Mouse (Mus musculus) neural tube, embryonic 15.5 days (tissue): ENCODE results near the gene Zfp811. TPM values are rescaled to one million over a fixed set of nuclear protein-coding genes. Genes with fewer than 3 reads are reported as not detected.

Experiments
- ATAC-seq: fragments of 200-750 bp; cut with Nextera tagmentation; 2 replicates; pipeline ENCODE4 v1.8.0; 2017; ENCODE audit warnings: mild to moderate bottlenecking, moderate TSS enrichment, moderate library complexity; ENCODE audit not compliant: low FRiP score
- H3K27ac ChIP-seq: fragments of 300-500 bp; sonication (generic); replicated peaks from 2 replicates; pipeline ENCODE4 v1.5.1; 2015; ENCODE audit warnings: mild to moderate bottlenecking, inconsistent platforms
- H3K27me3 ChIP-seq: fragments of 300-500 bp; sonication (generic); replicated peaks from 2 replicates; pipeline ENCODE4 v1.6.1; 2015; ENCODE audit warnings: inconsistent platforms
- H3K36me3 ChIP-seq: fragments of 300-500 bp; sonication (generic); 2 replicates; pipeline ENCODE4 v1.6.1; 2015; ENCODE audit warnings: inconsistent platforms
- H3K4me1 ChIP-seq: fragments of 300-500 bp; sonication (generic); 2 replicates; pipeline ENCODE4 v1.6.1; 2015; ENCODE audit warnings: inconsistent platforms
- H3K4me2 ChIP-seq: fragments of 300-500 bp; sonication (generic); 2 replicates; pipeline ENCODE4 v1.6.1; 2015; ENCODE audit warnings: inconsistent platforms, mild to moderate bottlenecking, moderate library complexity
- H3K4me3 ChIP-seq: fragments of 300-500 bp; sonication (generic); replicated peaks from 2 replicates; pipeline ENCODE4 v1.5.1; 2015; ENCODE audit warnings: mild to moderate bottlenecking, inconsistent platforms
- H3K9ac ChIP-seq: fragments of 300-500 bp; sonication (generic); replicated peaks from 2 replicates; pipeline ENCODE4 v1.6.1; 2015; ENCODE audit warnings: mild to moderate bottlenecking, inconsistent platforms
- H3K9me3 ChIP-seq: fragments of 300-500 bp; sonication (generic); replicated peaks from 2 replicates; pipeline ENCODE4 v1.6.1; 2016; ENCODE audit warnings: inconsistent platforms
- WGBS: fragments of 180-500 bp; shearing (Covaris S2); methylation state at CpG from one replicate; pipeline ENCODE4 v1.1.7; 2015; ENCODE audit warnings: mixed read lengths; 5-methylcytosine and 5-hydroxymethylcytosine counted together
- polyA plus RNA-seq: library from polyadenylated mRNA; unstranded; fragments of >200 nt; fragmentation: Nextera tagmentation; extraction: Ambion mirVana; gene quantifications from 2 replicates; pipeline ENCODE4 v1.2.1, GENCODE M21; 2015

The Zfp811 gene
- polyA plus RNA-seq, 1 experiment from 2014 or later, result 49.6 TPM

GRCm38 (mm10) chr17:32808921-32809320 lies 810 bp downstream of the Zfp811 start:
- peak overlapping the region; percentile 80 for H3K9ac ChIP-seq

DNA sequence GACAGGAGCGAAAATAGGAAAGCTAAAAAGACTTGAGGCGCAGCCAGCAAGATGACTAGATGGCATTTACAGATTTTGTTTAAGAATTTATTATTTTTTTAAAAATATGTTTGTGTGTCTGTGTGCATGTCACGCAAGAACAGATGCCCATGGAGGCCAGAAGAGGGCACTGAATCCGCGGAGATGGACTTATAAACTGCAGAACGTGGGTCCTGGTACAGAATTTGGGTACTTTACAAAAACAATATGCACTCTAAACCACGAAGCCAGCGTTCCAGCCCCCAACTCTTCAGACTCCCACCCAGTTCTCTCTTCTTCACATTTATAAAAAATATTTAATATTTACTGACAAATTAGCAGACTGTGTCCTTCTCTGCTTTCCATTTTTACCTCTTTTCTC lies 20.5 kb downstream of the Zfp811 start:
- no peak overlapping the region for H3K4me3 ChIP-seq
- 81% methylated on average over 8 of the region's 8 CpGs for WGBS
- H3K9me3 ChIP-seq, result no peaks in the 10 kb centered on the region
- H3K4me1 ChIP-seq, result peaks cover 27% of the 10 kb centered on the region
- no peak overlapping the region for H3K9ac ChIP-seq
- H3K27me3 ChIP-seq, result no peaks in the 10 kb centered on the region
- no peak overlapping the region for H3K27ac ChIP-seq
- H3K4me2 ChIP-seq, result no peak overlapping the region; the same call in 1 of the 2 replicates
- no peak for ATAC-seq
- peaks cover 3% of the 10 kb centered on the region for H3K36me3 ChIP-seq

More at GRCm38 (mm10) chr17:32808921-32809320, 810 bp downstream of the Zfp811 start:
- Histone ChIP-seq H3K27ac (peak overlapping the region; percentile 95), H3K4me1 (peaks cover 27% of the 10 kb centered on the region), H3K9me3 (no peaks in the 10 kb centered on the region), H3K27me3 (no peaks in the 10 kb centered on the region), H3K36me3 (no peaks in the 10 kb centered on the region), H3K4me2 (peak overlapping the region; percentile 61), H3K4me3 (peak overlapping the region; percentile 66)
- ATAC-seq, result peak; percentile 28; the same call in 1 of the 2 replicates
- 8% methylated on average over 8 of the region's 8 CpGs for WGBS

GRCm38 (mm10) chr17:32788576-32788975 lies 21.2 kb downstream of the Zfp811 start:
- 13% methylated on average over 9 of the region's 9 CpGs for WGBS
- Histone ChIP-seq H3K4me2 (peak overlapping the region; percentile 62), H3K4me3 (peak overlapping the region; percentile 87), H3K4me1 (peaks cover 30% of the 10 kb centered on the region), H3K27me3 (no peaks in the 10 kb centered on the region), H3K9ac (peak overlapping the region; percentile 21; the same call in 1 of the 2 replicates), H3K36me3 (peaks cover 10% of the 10 kb centered on the region), H3K9me3 (no peaks in the 10 kb centered on the region), H3K27ac (peak overlapping the region; percentile 95; the same call in 1 of the 2 replicates)
- no peak for ATAC-seq

GRCm38 (mm10) chr17:32788094-32788559 lies 21.6 kb downstream of the Zfp811 start, which contains the start of gene Zfp871:
Gene Zfp871 (minus strand): TSS chr17:32788287.
- ATAC-seq, result peak; percentile 98
- no peaks in the 10 kb centered on the region for H3K27me3 ChIP-seq
- H3K4me1 ChIP-seq, result peaks cover 30% of the 10 kb centered on the region
- H3K36me3 ChIP-seq, result peaks cover 14% of the 10 kb centered on the region
- H3K9me3 ChIP-seq, result no peaks in the 10 kb centered on the region
- WGBS, result under 1% methylated on average over 22 of the region's 22 CpGs
- peak within 1 kb of the TSS; percentile 87 for H3K4me3 ChIP-seq
- H3K9ac ChIP-seq, result peak within 1 kb of the TSS; percentile 92
- H3K27ac ChIP-seq, result peak within 1 kb of the TSS; percentile 95
- peak within 1 kb of the TSS; percentile 65 for H3K4me2 ChIP-seq

- Histone ChIP-seq H3K4me2 (peak overlapping the region; percentile 65), H3K9ac (peak overlapping the region; percentile 92), H3K27me3 (no peaks in the 10 kb centered on the region), H3K4me1 (peaks cover 30% of the 10 kb centered on the region), H3K36me3 (peaks cover 14% of the 10 kb centered on the region), H3K27ac (peak overlapping the region; percentile 95), H3K4me3 (peak overlapping the region; percentile 87), H3K9me3 (no peaks in the 10 kb centered on the region)
- WGBS, result under 1% methylated on average over 31 of the region's 31 CpGs
- ATAC-seq, result peak; percentile 87
These were observed 22.2 kb downstream of the Zfp811 start for GRCm38 (mm10) chr17:32787436-32788093.

DNA sequence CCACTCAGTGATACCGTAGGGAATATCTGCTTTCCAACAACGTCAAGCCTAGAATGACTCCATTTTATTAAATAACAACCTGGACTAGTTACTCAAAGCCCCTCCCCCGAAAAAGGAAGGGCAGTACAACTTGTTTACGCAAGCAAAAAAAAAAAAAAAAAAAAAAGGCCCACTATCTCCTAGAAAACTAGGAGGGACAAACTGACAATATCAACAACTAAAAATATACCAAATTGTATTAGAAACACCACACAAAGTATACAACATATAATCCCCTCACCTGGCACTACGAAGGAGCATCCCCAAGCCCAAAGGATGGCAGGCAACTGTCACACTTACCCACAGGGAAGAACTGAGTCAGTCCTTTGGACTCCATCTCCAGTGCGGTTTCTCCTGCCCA lies 22.8 kb downstream of the Zfp811 start:
- WGBS, result 74% methylated on average over 6 of the region's 6 CpGs
- H3K27ac ChIP-seq, result no peak overlapping the region
- H3K4me1 ChIP-seq, result peaks cover 30% of the 10 kb centered on the region
- H3K4me2 ChIP-seq, result peak overlapping the region; percentile 65
- peak overlapping the region; percentile 87 for H3K4me3 ChIP-seq
- H3K27me3 ChIP-seq, result no peaks in the 10 kb centered on the region
- peaks cover 14% of the 10 kb centered on the region for H3K36me3 ChIP-seq
- no peak for ATAC-seq
- H3K9me3 ChIP-seq, result no peaks in the 10 kb centered on the region
- peak overlapping the region; percentile 92 for H3K9ac ChIP-seq

DNA sequence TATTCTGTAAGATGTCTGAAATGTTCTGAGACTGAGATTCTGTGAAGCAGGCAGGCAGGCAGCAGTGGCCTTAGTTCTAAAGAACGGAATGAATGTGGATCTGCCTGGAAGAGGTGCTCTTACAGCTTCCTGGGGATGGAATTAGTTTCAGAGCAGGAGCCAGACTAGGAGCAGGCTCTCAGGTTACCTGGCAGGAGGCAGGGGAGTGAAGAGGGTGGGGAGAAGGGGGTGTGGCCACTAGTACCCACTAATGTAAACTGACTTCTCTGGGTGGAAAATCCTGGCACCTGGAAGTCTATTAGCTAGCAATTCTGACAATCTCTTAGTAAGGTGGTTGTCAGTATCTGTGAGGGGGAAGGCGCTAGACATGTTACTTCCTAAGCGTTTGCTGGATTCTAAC lies 24.1 kb downstream of the Zfp811 start:
- Histone ChIP-seq H3K27ac (no peak overlapping the region), H3K9me3 (no peaks in the 10 kb centered on the region), H3K27me3 (no peaks in the 10 kb centered on the region), H3K36me3 (peaks cover 14% of the 10 kb centered on the region), H3K4me3 (no peak overlapping the region), H3K9ac (0 out of 2 replicates have a peak overlapping the region, but pooled peaks have one; percentile 15), H3K4me1 (peaks cover 30% of the 10 kb centered on the region), H3K4me2 (peak overlapping the region; percentile 65)
- WGBS, result 93% methylated on average over 3 of the region's 3 CpGs
- no peak for ATAC-seq

- WGBS, result 96% methylated on average over 3 of the region's 3 CpGs
- Histone ChIP-seq H3K27me3 (no peaks in the 10 kb centered on the region), H3K4me3 (no peak overlapping the region), H3K9ac (no peak overlapping the region), H3K4me1 (no peaks in the 10 kb centered on the region), H3K36me3 (peaks cover 56% of the 10 kb centered on the region), H3K9me3 (no peaks in the 10 kb centered on the region), H3K27ac (no peak overlapping the region), H3K4me2 (no peak overlapping the region)
- no peak for ATAC-seq
These were observed 32.2 kb downstream of the Zfp811 start for GRCm38 (mm10) chr17:32777564-32777963.

DNA sequence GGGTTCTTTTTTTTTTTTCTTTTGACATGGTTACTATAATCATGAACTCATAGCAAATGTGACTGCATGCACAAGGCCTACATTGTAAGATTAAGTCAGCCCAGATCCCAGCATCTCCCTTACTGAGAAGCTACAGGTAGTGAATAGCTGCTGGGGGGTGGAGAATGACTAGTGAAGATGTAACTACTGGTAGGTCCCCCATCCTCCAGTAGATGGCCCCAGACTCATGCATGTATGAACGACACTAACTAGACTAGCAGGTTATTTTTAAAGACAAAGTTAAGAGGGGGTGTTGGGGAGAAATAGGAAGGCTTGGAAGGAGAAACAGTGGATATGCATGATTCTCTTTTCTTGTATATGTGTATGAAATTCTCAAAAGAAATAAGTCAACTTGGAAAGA lies 38.5 kb downstream of the Zfp811 start:
- H3K36me3 ChIP-seq, result peaks cover 74% of the 10 kb centered on the region

GRCm38 (mm10) chr17:32766422-32766821 lies 43.3 kb downstream of the Zfp811 start:
- H3K4me2 ChIP-seq, result no peak overlapping the region
- no peak overlapping the region for H3K9ac ChIP-seq
- ATAC-seq, result no peak
- no peak overlapping the region for H3K4me3 ChIP-seq
- H3K9me3 ChIP-seq, result peaks cover 5% of the 10 kb centered on the region; the same call in 1 of the 2 replicates
- H3K27ac ChIP-seq, result no peak overlapping the region
- WGBS, result 99% methylated on average over 2 of the region's 2 CpGs
- H3K4me1 ChIP-seq, result no peaks in the 10 kb centered on the region
- peaks cover 61% of the 10 kb centered on the region for H3K36me3 ChIP-seq
- H3K27me3 ChIP-seq, result no peaks in the 10 kb centered on the region

More for the DNA sequence above, 38.5 kb downstream of the Zfp811 start:
- Histone ChIP-seq H3K27me3 (no peaks in the 10 kb centered on the region), H3K4me1 (no peaks in the 10 kb centered on the region), H3K27ac (no peak overlapping the region), H3K4me3 (no peak overlapping the region), H3K9me3 (peaks cover 5% of the 10 kb centered on the region; the same call in 1 of the 2 replicates), H3K9ac (no peak overlapping the region), H3K4me2 (no peak overlapping the region)
- 86% methylated on average over 1 of the region's 1 CpGs for WGBS
- ATAC-seq, result no peak

DNA sequence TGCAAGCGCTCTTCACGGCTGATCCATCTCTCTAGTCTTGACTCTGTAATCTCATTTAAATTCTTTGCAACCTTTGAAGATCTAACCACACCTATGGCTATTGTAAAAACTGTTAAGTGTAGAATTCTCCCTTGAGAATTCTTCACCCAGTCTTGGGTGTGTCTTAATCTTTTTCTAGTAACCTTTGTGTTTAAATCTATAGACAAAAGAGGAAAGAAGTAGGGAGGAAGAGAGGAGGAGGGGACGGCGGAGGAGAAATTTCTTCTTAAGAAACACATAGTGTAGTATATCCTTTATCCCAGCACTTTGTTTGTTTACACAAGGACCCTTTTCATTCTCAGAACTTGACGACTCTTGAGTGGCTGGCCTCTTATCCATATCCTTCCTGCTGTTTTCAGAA lies 52.4 kb downstream of the Zfp811 start:
- Histone ChIP-seq H3K36me3 (no peaks in the 10 kb centered on the region), H3K27me3 (no peaks in the 10 kb centered on the region), H3K4me2 (no peak overlapping the region), H3K27ac (no peak overlapping the region), H3K4me3 (no peak overlapping the region), H3K9ac (no peak overlapping the region), H3K4me1 (no peaks in the 10 kb centered on the region; the same call in 1 of the 2 replicates), H3K9me3 (no peaks in the 10 kb centered on the region)
- WGBS, result 78% methylated on average over 5 of the region's 5 CpGs
- no peak for ATAC-seq

- H3K27ac ChIP-seq, result no peak overlapping the region
- H3K27me3 ChIP-seq, result no peaks in the 10 kb centered on the region
- H3K36me3 ChIP-seq, result no peaks in the 10 kb centered on the region
- H3K9ac ChIP-seq, result no peak overlapping the region
- no peak for ATAC-seq
- no peak overlapping the region for H3K4me2 ChIP-seq
- WGBS, result 16% methylated on average over 12 of the region's 12 CpGs
- no peaks in the 10 kb centered on the region; the same call in 1 of the 2 replicates for H3K4me1 ChIP-seq
- H3K9me3 ChIP-seq, result no peaks in the 10 kb centered on the region
- H3K4me3 ChIP-seq, result no peak overlapping the region
These were observed 56.1 kb downstream of the Zfp811 start for GRCm38 (mm10) chr17:32753634-32754033.
